Mouse (Mus musculus) olfactory bulb, adult 2 months (tissue): Measurements from ENCODE around the gene Tnn. TPM values are rescaled to one million over a fixed set of nuclear protein-coding genes. Genes with fewer than 3 reads are reported as not detected.

Source experiments
- H3K27ac ChIP-seq: fragments of 200-500 bp; 2 replicates; pipeline ENCODE4 v1.5.1; 2012; ENCODE audit warnings: low read depth, low read length; ENCODE audit not compliant: insufficient read depth
- H3K4me1 ChIP-seq: fragments of 200-500 bp; 2 replicates; pipeline ENCODE4 v1.6.1; 2012; ENCODE audit warnings: low read length; ENCODE audit not compliant: control insufficient read depth, insufficient read depth
- H3K4me3 ChIP-seq: fragments of 200-500 bp; 2 replicates; pipeline ENCODE4 v1.5.1; 2012; ENCODE audit warnings: mild to moderate bottlenecking, low read depth, low read length, moderate library complexity; ENCODE audit not compliant: insufficient read depth
- CTCF ChIP-seq: fragments of 200-500 bp; IDR thresholded peaks from 2 replicates; pipeline ENCODE4 v1.5.1; 2012; ENCODE audit warnings: low read depth, mild to moderate bottlenecking, low read length, moderate library complexity; ENCODE audit not compliant: insufficient read depth
- POLR2A ChIP-seq: fragments of 200-500 bp; IDR thresholded peaks from 2 replicates; pipeline ENCODE4 v1.6.1; 2012; ENCODE audit warnings: mild to moderate bottlenecking, low read depth, low read length, moderate library complexity; ENCODE audit not compliant: insufficient read depth
- WGBS: fragments of 180-500 bp; shearing (Covaris S2); methylation state at CpG from one replicate; pipeline ENCODE4 v1.1.7; 2018; 5-methylcytosine and 5-hydroxymethylcytosine counted together
- polyA plus RNA-seq: library from polyadenylated mRNA; stranded (reverse); fragments of >200 nt; gene quantifications from 2 replicates; pipeline ENCODE4 v1.2.4, GENCODE M21; 2012; ENCODE audit warnings: low replicate concordance; ENCODE audit not compliant: missing spikeins, insufficient read depth, insufficient read length

The Tnn gene
- polyA plus RNA-seq, 1 experiment = not detected

DNA sequence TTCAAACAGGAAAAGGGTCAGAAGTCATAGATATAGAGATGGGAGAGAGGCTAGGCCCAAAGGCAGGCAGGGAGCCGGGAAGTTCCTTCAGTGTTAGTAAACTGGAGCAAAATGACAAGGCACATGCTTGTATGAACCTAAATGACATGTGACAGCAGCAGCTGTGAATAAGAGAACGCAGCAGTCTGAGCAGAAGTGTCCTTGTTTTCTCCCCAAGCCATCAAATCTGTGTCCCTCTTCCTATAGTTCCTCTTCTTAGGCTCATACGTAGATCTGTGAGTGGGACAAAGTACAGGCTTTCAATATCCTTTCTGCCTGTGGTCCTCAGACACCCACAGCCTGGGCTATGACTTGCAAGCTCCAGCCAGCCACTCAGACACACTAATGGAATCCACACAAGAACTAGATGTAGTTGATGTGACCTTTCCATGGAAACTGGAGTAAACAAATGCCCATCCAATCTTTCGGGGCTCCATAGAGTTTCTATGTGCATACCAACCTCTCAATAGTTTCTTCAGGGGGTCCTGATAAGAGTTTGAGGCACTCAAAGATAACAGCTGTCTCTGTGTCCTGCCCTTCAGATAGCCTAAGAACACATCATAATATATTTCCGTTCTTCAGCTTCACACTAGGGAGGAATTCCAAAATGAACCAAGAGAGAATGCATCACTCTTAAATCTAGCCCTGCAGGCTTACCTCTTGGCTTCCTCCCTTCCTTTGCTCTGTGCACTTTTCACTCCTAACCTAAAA, 104.1 kb downstream of the Tnn start:
- WGBS = 90% methylated on average over 5 of the region's 5 CpGs
- Histone ChIP-seq H3K27ac (no peak overlapping the region), H3K4me3 (no peak overlapping the region), H3K4me1 (peaks cover 4% of the 10 kb centered on the region; the same call in 1 of the 2 replicates)
- TF ChIP-seq CTCF = no peak
- no peak for TF ChIP-seq POLR2A

DNA sequence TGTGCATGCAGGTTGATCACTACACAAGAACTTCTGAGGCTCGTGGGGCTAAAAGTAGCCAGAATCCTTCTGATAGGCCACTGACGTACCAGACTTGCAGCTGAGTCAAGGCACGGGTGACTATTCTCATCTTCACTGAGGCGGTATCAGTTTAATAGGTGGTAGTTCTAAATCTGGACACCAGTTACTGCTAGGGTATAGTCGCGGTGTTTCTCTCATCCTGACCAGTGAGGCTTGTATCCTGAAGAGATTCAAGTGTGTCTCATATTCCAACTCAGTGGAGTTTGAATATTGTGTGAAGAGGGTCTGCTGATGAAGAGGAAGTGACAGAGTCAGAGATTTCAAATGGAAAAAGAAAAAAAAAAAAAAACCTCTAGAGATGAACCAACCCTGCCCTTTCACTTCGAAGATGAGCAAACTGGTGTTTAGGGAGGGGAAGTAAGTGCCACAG, 105.9 kb downstream of the Tnn start:
- Histone ChIP-seq H3K4me3 (no peak overlapping the region), H3K27ac (no peak overlapping the region), H3K4me1 (peaks cover 8% of the 10 kb centered on the region)
- TF ChIP-seq CTCF = no peak
- no peak for TF ChIP-seq POLR2A
- 86% methylated on average over 7 of the region's 7 CpGs for WGBS

DNA sequence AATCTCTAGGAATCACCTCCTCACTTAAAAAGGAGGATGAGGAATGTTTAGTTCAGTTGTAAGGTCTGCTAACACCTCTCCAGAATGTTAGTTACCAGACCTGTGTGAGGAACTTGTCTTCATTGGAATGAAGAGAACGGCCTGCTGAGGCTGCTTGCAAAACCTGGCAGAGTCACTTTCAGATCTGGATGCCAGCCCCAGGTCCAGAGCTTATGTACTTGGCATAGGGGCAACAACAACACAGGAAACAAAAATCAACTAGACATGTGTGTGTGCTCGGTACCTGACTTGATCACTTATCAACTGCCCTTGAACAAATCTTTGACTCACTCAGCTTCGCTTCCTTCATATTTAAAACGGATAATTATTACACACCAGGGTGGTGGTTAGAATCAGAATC, 106.6 kb downstream of the Tnn start:
- 91% methylated on average over 4 of the region's 4 CpGs for WGBS
- H3K27ac ChIP-seq = no peak overlapping the region
- H3K4me3 ChIP-seq = no peak overlapping the region
- H3K4me1 ChIP-seq = peaks cover 8% of the 10 kb centered on the region
- no peak for TF ChIP-seq CTCF
- TF ChIP-seq POLR2A = no peak

DNA sequence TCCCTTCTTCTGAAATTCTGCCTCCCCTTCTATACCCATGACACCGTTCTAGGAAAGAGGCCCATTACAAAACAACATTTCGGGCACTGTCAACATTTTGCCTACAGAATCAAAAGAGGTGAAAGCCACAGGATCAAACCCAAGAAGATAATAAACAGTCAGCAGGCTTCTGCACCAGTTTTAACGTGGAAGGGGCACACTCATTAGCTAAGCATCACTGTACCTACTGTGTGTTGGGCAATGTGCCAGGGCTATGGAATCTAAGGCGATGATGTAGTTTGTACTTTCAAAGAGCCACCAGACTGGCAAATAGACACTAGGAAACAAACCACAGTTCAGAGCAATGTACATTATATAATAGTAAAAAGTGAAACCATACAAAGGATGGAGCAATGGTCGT, 107.4 kb downstream of the Tnn start:
- Histone ChIP-seq H3K27ac (no peak overlapping the region), H3K4me3 (no peak overlapping the region), H3K4me1 (peaks cover 8% of the 10 kb centered on the region)
- TF ChIP-seq POLR2A (no peak), CTCF (no peak)
- WGBS = 85% methylated on average over 5 of the region's 5 CpGs

DNA sequence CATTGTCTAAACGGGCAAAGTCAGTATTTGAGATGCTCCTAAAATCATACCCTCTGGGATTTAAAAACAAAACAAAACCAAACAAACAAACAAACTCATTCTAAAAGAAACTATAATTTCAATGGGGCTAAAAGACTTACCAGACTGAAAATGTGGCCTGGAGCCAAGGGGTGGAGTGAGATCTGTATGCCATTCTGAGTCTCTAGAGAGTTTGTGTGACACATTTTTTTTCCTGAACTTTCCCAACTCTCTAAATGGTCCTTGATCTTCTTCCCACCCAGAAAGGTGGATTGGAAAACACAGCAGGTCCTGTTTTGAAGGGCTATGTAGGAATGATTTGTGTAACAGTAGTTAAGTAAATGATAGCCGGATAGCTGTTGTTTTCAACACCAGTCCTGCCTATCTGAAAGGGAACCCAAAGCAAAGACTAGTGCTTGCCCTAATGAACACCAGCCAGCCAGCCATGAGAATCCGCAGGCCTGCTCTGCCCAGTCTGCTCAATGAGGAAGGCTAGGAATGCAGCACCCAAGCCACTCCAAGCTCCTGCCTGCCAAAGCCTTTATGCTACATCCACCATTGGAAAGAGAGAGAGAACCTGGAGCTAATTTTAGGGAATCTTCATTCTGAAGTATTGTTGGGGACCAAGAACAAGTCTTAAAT, 108.2 kb downstream of the Tnn start:
- Histone ChIP-seq H3K27ac (no peak overlapping the region), H3K4me3 (peak overlapping the region; percentile 44; the same call in 1 of the 2 replicates), H3K4me1 (peaks cover 8% of the 10 kb centered on the region)
- WGBS = 57% methylated on average over 3 of the region's 3 CpGs
- no peak for TF ChIP-seq CTCF
- no peak for TF ChIP-seq POLR2A

DNA sequence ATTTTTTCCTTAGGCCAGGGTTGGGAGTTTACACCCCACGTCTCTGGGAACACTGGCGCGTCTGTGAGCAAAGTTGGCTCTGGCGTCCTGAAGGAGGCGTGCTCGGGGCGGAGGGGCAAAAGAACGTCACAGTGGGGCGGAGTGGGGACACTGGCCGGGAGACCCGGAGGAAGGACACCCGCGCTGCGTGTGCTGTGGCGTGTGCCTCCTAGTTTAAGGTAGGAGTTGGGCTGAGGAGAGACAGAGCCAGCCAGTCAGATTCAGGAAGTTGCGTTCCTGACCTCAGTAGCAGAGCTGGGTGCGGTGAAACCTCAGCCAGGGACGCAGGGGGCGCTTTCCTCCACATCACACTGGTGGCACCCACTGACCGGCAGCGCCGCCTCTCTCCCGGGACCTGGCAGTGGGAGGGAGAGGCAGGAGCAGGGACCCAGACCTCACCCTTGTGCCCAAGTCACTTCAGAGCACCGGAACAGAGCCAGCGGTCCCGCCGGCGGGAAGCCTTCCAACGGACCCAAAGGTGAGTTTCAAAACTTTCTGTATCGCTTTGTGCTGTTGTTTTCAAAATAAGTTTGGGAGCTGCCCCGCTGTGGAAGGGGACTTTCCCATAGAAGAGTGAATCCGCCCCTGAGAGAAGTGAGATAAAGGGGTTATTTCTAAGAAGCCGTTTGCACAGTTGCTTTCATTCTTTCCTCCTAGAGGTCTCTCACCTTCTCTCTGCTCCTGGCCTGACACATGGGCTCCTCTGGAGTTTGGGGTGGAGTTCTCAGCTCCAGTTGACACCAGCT, 109.0 kb downstream of the Tnn start, which contains the start of gene 4930523C07Rik:
Gene 4930523C07Rik (plus strand): TSS at position 146 of the 785 bp plus-strand sequence.
- Histone ChIP-seq H3K4me3 (peak within 1 kb of the TSS; percentile 44), H3K4me1 (peaks cover 8% of the 10 kb centered on the region), H3K27ac (no peak within 1 kb of the TSS)
- TF ChIP-seq POLR2A = no peak
- no peak for TF ChIP-seq CTCF
- WGBS = 4% methylated on average over 33 of the region's 33 CpGs

DNA sequence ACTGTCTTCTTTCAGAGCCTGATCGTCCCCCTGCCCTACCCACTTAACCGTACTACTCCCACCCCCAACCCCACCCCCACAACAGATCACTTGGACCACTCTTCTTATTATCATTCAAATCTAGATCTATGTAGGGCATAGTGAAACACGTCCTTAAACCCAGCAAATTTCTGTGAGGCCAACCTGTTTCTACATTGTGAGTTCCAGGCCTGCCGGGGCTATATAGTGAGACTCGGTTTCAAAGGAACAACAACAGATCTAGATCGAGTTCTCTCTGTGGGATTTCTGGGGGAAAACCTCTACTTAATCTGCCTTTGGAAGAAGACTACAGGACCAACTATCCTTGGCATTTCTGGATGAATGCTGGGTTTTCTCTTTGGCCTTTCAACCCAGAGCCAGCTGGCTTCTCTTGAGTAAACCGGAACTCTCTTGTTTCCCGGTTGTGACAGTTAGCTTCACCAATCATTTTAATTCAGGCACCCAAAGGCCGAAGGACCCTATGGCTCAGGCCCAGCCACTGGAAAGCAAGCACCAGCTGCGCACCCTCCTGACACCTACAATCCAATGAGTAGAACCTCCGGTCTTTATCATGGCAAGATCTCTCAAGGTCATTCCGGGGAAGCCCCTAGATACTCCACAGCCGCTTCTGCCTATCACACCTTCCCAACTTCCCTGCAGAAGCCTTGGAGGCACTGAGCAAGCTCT, 110.0 kb downstream of the Tnn start:
- TF ChIP-seq CTCF = no peak
- TF ChIP-seq POLR2A = no peak
- 89% methylated on average over 13 of the region's 13 CpGs for WGBS
- Histone ChIP-seq H3K4me1 (peaks cover 8% of the 10 kb centered on the region), H3K4me3 (no peak overlapping the region), H3K27ac (no peak overlapping the region)

DNA sequence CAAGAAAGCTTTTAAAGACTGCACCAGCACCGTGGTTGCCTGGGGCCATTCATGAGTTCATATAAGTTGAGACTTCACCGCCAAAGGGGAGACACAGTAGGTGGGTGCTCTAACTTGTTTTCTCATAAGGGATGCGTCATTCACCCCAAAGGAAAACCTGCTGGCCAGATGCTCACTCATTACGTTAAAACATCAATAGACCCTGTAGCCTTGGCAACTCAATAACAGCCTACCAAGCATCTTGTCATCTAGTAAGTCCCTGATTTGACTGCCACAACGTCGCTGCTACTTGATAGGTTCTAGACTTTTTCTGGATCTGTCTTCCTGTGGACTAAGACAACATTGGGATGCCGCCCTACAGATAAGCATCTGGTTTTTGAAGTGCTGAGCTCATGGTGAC, 111.0 kb downstream of the Tnn start:
- WGBS = 84% methylated on average over 7 of the region's 7 CpGs
- TF ChIP-seq CTCF (no peak), POLR2A (no peak)
- Histone ChIP-seq H3K4me1 (peaks cover 8% of the 10 kb centered on the region), H3K4me3 (no peak overlapping the region), H3K27ac (no peak overlapping the region)
